Mouse (Mus musculus): ENCODE data around the gene Il5.

DNA sequence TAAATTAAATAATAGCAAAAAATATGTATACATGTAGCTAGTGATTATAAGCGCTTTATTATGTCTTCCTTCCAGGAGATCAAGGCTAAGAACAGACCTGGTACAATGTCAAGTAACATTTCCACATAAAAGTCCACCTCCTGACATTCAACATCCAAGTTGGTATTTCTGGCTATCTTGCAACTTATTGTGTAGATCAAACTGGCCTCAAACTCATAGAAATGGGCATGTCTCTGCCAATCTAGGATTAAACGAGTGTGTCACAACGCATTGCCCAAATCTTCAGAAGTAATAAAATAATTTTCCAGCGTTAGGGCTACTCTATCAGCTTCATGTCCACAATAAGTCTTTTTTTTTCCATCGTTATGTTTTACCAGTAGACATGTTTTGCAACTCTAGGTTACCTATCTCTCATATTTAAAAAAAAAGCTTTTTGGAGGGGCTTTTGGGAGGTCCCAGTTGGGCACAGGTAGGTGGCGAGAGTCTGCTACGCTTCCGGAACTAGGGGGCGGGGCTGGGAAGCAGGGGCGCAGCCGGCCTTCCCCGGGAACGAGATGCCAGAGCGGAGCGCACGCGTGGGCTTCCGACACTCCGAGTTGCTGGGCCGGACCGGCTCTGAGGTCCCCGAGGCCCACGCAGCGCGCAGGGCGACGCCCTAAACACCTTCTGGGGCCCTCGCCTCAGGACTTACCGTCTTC lies 14.2 kb upstream of the Il5 start:
- TF ChIP-seq TAL1 (IDR thresholded peaks at IDR 0.05; ENCODE audit: low read length) (no peak), GATA1 (IDR thresholded peaks at IDR 0.05; ENCODE audit: low read length) (no peak)
